Mouse (Mus musculus) MEL (cell line): ENCODE measurements around the gene Cep112. TPM values are rescaled to one million over a fixed set of nuclear protein-coding genes. Genes with fewer than 3 reads are reported as not detected.

Experiments
- DNase-seq: peaks from one replicate; pipeline ENCODE4 v3.0.0; 2011; ENCODE audit warnings: low read depth, low spot score
- H3K27ac ChIP-seq: 2 replicates; pipeline ENCODE4 v1.5.1; 2012; ENCODE audit warnings: low read depth, mild to moderate bottlenecking, control low read depth, low read length, moderate library complexity; ENCODE audit not compliant: control insufficient read depth
- H3K27me3 ChIP-seq, 2 experiments: fragments of 150-350 bp in 1 of 2; sonication (generic) in 1 of 2; 2 replicates each; pipeline ENCODE4 v1.6.1; 2012; ENCODE audit warnings: low read length in 2 of 2, mild to moderate bottlenecking in 2 of 2, improper control_type of control experiment in 1 of 2, moderate library complexity in 1 of 2; ENCODE audit not compliant: insufficient read depth in 2 of 2, control insufficient read depth in 1 of 2
- H3K36me3 ChIP-seq, 2 experiments: 2 replicates each; pipeline ENCODE4 v1.6.1; 2012 to 2014; ENCODE audit warnings: low read length in 2 of 2, improper control_type of control experiment in 1 of 2, inconsistent platforms in 1 of 2, mild to moderate bottlenecking in 1 of 2; ENCODE audit not compliant: insufficient read depth in 2 of 2, control insufficient read depth in 1 of 2
- H3K4me1 ChIP-seq, 2 experiments: fragments of 150-350 bp in 1 of 2; sonication (generic) in 1 of 2; 2 replicates each; pipeline ENCODE4 v1.6.1; 2012; ENCODE audit warnings: low read length in 2 of 2, improper control_type of control experiment in 1 of 2, mild to moderate bottlenecking in 1 of 2; ENCODE audit not compliant: insufficient read depth in 2 of 2, control insufficient read depth in 1 of 2
- H3K4me3 ChIP-seq, 2 experiments: fragments of 150-350 bp in 1 of 2; sonication (generic) in 1 of 2; 2 replicates each; pipeline ENCODE4 v1.5.1; 2012; ENCODE audit warnings: low read depth in 2 of 2, low read length in 2 of 2, mild to moderate bottlenecking in 2 of 2, moderate library complexity in 2 of 2, control low read depth in 1 of 2, improper control_type of control experiment in 1 of 2; ENCODE audit not compliant: control insufficient read depth in 1 of 2, insufficient read depth in 1 of 2
- H3K79me2 ChIP-seq: 2 replicates; pipeline ENCODE4 v1.6.1; 2012; ENCODE audit warnings: mild to moderate bottlenecking, low read length, moderate library complexity; ENCODE audit not compliant: control insufficient read depth, poor library complexity, insufficient read depth
- H3K9ac ChIP-seq: 2 replicates; pipeline ENCODE4 v1.6.1; 2012; ENCODE audit warnings: low read depth, mild to moderate bottlenecking, control low read depth, low read length, moderate library complexity; ENCODE audit not compliant: control insufficient read depth, poor library complexity, severe bottlenecking
- H3K9me3 ChIP-seq: fragments of 150-350 bp; sonication (generic); replicated peaks from 2 replicates; pipeline ENCODE4 v1.6.1; 2012; ENCODE audit warnings: mild to moderate bottlenecking, low read length, improper control_type of control experiment, moderate library complexity; ENCODE audit not compliant: insufficient read depth
- BHLHE40 ChIP-seq: IDR thresholded peaks from 2 replicates; pipeline ENCODE4 v1.6.1; 2012; ENCODE audit warnings: low read depth, mild to moderate bottlenecking, inconsistent platforms, low read length, improper control_type of control experiment, borderline replicate concordance
- CHD1 ChIP-seq: IDR thresholded peaks from 2 replicates; pipeline ENCODE4 v1.6.1; 2012; ENCODE audit warnings: low read depth, mild to moderate bottlenecking, inconsistent platforms, low read length, improper control_type of control experiment
- CTCF ChIP-seq, 3 experiments: IDR thresholded peaks in 2 of 3; conservative IDR thresholded peaks in 1 of 3; 2 replicates each; pipeline ENCODE4 v1.5.1; 2011 to 2012; ENCODE audit warnings: low read length in 3 of 3, low read depth in 2 of 3, mild to moderate bottlenecking in 2 of 3, improper control_type of control experiment in 1 of 3, inconsistent platforms in 1 of 3, mixed read lengths in 1 of 3, moderate library complexity in 1 of 3; ENCODE audit not compliant: control insufficient read depth in 1 of 3, insufficient read depth in 1 of 3, poor library complexity in 1 of 3, severe bottlenecking in 1 of 3
- E2F4 ChIP-seq: IDR thresholded peaks from 2 replicates; pipeline ENCODE4 v1.6.1; 2011; ENCODE audit warnings: low read depth, low read length, improper control_type of control experiment, borderline replicate concordance
- ETS1 ChIP-seq: IDR thresholded peaks from 2 replicates; pipeline ENCODE4 v1.6.1; 2012; ENCODE audit warnings: low read depth, mild to moderate bottlenecking, inconsistent platforms, low read length, improper control_type of control experiment, moderate library complexity
- GABPA ChIP-seq: IDR thresholded peaks from 2 replicates; pipeline ENCODE4 v1.6.1; 2012; ENCODE audit warnings: low read depth, mild to moderate bottlenecking, inconsistent platforms, low read length, improper control_type of control experiment, moderate library complexity
- GATA1 ChIP-seq: IDR thresholded peaks from 2 replicates; pipeline ENCODE4 v1.6.1; 2011; ENCODE audit warnings: low read depth, low read length, improper control_type of control experiment
- HCFC1 ChIP-seq: IDR thresholded peaks from 2 replicates; pipeline ENCODE4 v1.6.1; 2012; ENCODE audit warnings: low read depth, mild to moderate bottlenecking, inconsistent platforms, low read length, improper control_type of control experiment, moderate library complexity
- KAT2A ChIP-seq: conservative IDR thresholded peaks from 2 replicates; pipeline ENCODE4 v1.6.1; 2012; ENCODE audit warnings: low read depth, low read length, improper control_type of control experiment, inconsistent platforms
- MAX ChIP-seq: IDR thresholded peaks from 2 replicates; pipeline ENCODE4 v1.6.1; 2011; ENCODE audit warnings: low read length, improper control_type of control experiment
- MEF2A ChIP-seq: IDR thresholded peaks from 2 replicates; pipeline ENCODE4 v1.6.1; 2014; ENCODE audit warnings: low read depth, mild to moderate bottlenecking, inconsistent platforms, low read length, improper control_type of control experiment; ENCODE audit not compliant: poor library complexity, insufficient replicate concordance, severe bottlenecking; ENCODE audit errors: extremely low read depth
- MYC ChIP-seq: IDR thresholded peaks from 2 replicates; pipeline ENCODE4 v1.6.1; 2011; ENCODE audit warnings: low read depth, mild to moderate bottlenecking, low read length, improper control_type of control experiment, moderate library complexity
- NELFE ChIP-seq: IDR thresholded peaks from 2 replicates; pipeline ENCODE4 v1.6.1; 2011; ENCODE audit warnings: low read depth, low read length, improper control_type of control experiment
- NRF1 ChIP-seq: IDR thresholded peaks from 2 replicates; pipeline ENCODE4 v1.6.1; 2014; ENCODE audit warnings: low read depth, mild to moderate bottlenecking, inconsistent platforms, low read length, improper control_type of control experiment, moderate library complexity; ENCODE audit not compliant: poor library complexity, insufficient read depth, severe bottlenecking
- POLR2A ChIP-seq, 2 experiments: IDR thresholded peaks; 2 replicates each; pipeline ENCODE4 v1.6.1; 2011 to 2012; ENCODE audit warnings: low read length in 2 of 2, mild to moderate bottlenecking in 2 of 2, control low read depth in 1 of 2, improper control_type of control experiment in 1 of 2, low read depth in 1 of 2, moderate library complexity in 1 of 2; ENCODE audit not compliant: control insufficient read depth in 1 of 2, insufficient read depth in 1 of 2, poor library complexity in 1 of 2
- POLR2AphosphoS5 ChIP-seq: IDR thresholded peaks from 2 replicates; pipeline ENCODE4 v1.6.1; 2012; ENCODE audit warnings: low read depth, borderline replicate concordance, mild to moderate bottlenecking, inconsistent platforms, low read length, moderate library complexity, mixed read lengths
- SMC3 ChIP-seq: IDR thresholded peaks from 2 replicates; pipeline ENCODE4 v1.6.1; 2011; ENCODE audit warnings: low read depth, low read length, improper control_type of control experiment
- TAL1 ChIP-seq: IDR thresholded peaks from 2 replicates; pipeline ENCODE4 v1.6.1; 2012; ENCODE audit warnings: mild to moderate bottlenecking, inconsistent platforms, low read length, moderate library complexity, mixed read lengths
- TCF12 ChIP-seq: IDR thresholded peaks from 2 replicates; pipeline ENCODE4 v1.6.1; 2014; ENCODE audit warnings: low read depth, mild to moderate bottlenecking, inconsistent platforms, low read length, improper control_type of control experiment, moderate library complexity
- UBTF ChIP-seq: IDR thresholded peaks from 2 replicates; pipeline ENCODE4 v1.6.1; 2012; ENCODE audit warnings: low read depth, mild to moderate bottlenecking, inconsistent platforms, low read length, improper control_type of control experiment, moderate library complexity, borderline replicate concordance; ENCODE audit not compliant: insufficient read depth
- USF1 ChIP-seq: IDR thresholded peaks from 2 replicates; pipeline ENCODE4 v1.6.1; 2014; ENCODE audit warnings: low read depth, mild to moderate bottlenecking, inconsistent platforms, low read length, improper control_type of control experiment, moderate library complexity
- ZMIZ1 ChIP-seq: IDR thresholded peaks from 2 replicates; pipeline ENCODE4 v1.6.1; 2012; ENCODE audit warnings: low read depth, mild to moderate bottlenecking, inconsistent platforms, low read length, improper control_type of control experiment, moderate library complexity
- polyA plus RNA-seq, 2 experiments: library from polyadenylated mRNA; stranded (reverse) in 1 of 2; unstranded in 1 of 2; fragments of >175 nt in 1 of 2; fragments of >200 nt in 1 of 2; gene quantifications; 2 replicates each; pipeline versions ENCODE4 v1.2.1 to v1.2.4; 2012; ENCODE audit warnings: low replicate concordance in 2 of 2, low read depth in 1 of 2; ENCODE audit not compliant: insufficient read length in 2 of 2, insufficient read depth in 1 of 2, missing spikeins in 1 of 2
- total RNA-seq: library from RNA; depleted of rRNA; stranded (reverse); fragments of 300-350 nt; gene quantifications from 2 replicates; pipeline ENCODE4 v1.2.3, GENCODE M21; 2012

Cep112 gene
- total and polyA plus RNA-seq, 3 experiments = 1.3 TPM; not detected in 2

GRCm38 (mm10) chr11:108889121-108889520, 464.1 kb downstream of the Cep112 start:
- H3K4me3 ChIP-seq = no peak overlapping the region
- H3K4me1 ChIP-seq = no peaks in the 10 kb centered on the region
- no peaks in the 10 kb centered on the region for H3K9me3 ChIP-seq
- TF ChIP-seq CTCF (IDR thresholded peaks at IDR 0.05 in 2 of 3, conservative IDR thresholded peaks at IDR 0.05 in 1 of 3; ENCODE audit: control insufficient read depth in 1 of 3, insufficient read depth in 1 of 3, low read depth in 2 of 3, low read length in 3 of 3, poor library complexity in 1 of 3, severe bottlenecking in 1 of 3) (peak in 1 of 3 experiments; percentile 20; a peak in 2 of 6 replicates), NRF1 (no peak)
- H3K27ac ChIP-seq = no peak overlapping the region
- DNase-seq = no peak
- H3K36me3 ChIP-seq = no peaks in the 10 kb centered on the region
- no peaks in the 10 kb centered on the region for H3K79me2 ChIP-seq
- H3K27me3 ChIP-seq = no peaks in the 10 kb centered on the region
- no peak overlapping the region for H3K9ac ChIP-seq

DNA sequence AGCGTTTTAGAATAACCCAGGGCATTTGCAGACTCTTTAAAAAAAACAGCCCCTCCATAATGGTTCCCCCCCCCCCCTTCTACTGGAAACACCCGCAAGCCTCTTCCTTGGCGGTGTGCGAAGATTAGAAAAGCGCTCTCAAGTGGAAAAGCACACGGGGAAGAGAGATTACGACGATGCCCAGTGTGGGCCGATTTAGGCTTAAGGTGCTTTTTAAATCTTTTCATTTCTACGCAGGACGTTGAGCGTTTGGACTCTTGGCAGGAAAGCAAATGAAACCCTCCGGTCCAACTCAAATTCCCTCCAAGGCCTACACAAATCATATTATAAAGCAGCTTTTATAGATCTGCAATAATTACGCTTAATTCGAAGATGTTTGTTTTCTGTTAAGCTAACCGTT, 465.6 kb downstream of the Cep112 start:
- no peak for DNase-seq
- Histone ChIP-seq H3K27ac (no peak overlapping the region), H3K27me3 (no peaks in the 10 kb centered on the region), H3K4me1 (no peaks in the 10 kb centered on the region), H3K36me3 (no peaks in the 10 kb centered on the region), H3K9ac (no peak overlapping the region), H3K79me2 (no peaks in the 10 kb centered on the region), H3K9me3 (no peaks in the 10 kb centered on the region), H3K4me3 (no peak overlapping the region)
- TF ChIP-seq UBTF (no peak), POLR2AphosphoS5 (no peak), MAX (no peak), GATA1 (no peak), NELFE (no peak), E2F4 (no peak), HCFC1 (no peak), BHLHE40 (no peak), ZMIZ1 (no peak), POLR2A (IDR thresholded peaks at IDR 0.05; ENCODE audit: control insufficient read depth in 1 of 2, insufficient read depth in 1 of 2, low read depth in 1 of 2, low read length in 2 of 2, poor library complexity in 1 of 2) (no peak), TAL1 (no peak), MEF2A (no peak), GABPA (no peak), ETS1 (no peak), CHD1 (no peak), SMC3 (no peak), KAT2A (no peak), MYC (no peak), TCF12 (no peak), USF1 (no peak)
